Mouse (Mus musculus): ENCODE measurements around the gene Ilf3.

GRCm38 (mm10) chr9:21346627-21347365, 20.9 kb upstream of the Ilf3 start:
- TF ChIP-seq MAFK (IDR thresholded peaks at IDR 0.05; ENCODE audit: insufficient read depth, low read depth, low read length): no peak
- TF ChIP-seq CHD2 (IDR thresholded peaks at IDR 0.05; ENCODE audit: low read depth, low read length): no peak
